Mouse (Mus musculus): ENCODE results near the gene Cytip.

GRCm38 (mm10) chr2:58166764-58167163, 28.6 kb downstream of the Cytip start:
- TF ChIP-seq EP300 (IDR thresholded peaks at IDR 0.05; ENCODE audit: low read depth) (no peak), CTCF (IDR thresholded peaks at IDR 0.05; ENCODE audit: low read depth) (no peak)
